Mouse (Mus musculus) thymus, postnatal 4 days (tissue): Measurements from ENCODE around the gene Plppr1.

Experiments used
- DNase-seq: peaks from one replicate; pipeline ENCODE4 v3.0.0; 2021

Plppr1 gene

GRCm38 (mm10) chr4:49059021-49059401 lies at the start of gene Plppr1:
Gene Plppr1, plus strand, starts transcription at chr4:49059273.
- no peak for DNase-seq

- no peak for DNase-seq
These were observed 42.4 kb upstream of the Plppr1 start for GRCm38 (mm10) chr4:49016701-49017100.

DNA sequence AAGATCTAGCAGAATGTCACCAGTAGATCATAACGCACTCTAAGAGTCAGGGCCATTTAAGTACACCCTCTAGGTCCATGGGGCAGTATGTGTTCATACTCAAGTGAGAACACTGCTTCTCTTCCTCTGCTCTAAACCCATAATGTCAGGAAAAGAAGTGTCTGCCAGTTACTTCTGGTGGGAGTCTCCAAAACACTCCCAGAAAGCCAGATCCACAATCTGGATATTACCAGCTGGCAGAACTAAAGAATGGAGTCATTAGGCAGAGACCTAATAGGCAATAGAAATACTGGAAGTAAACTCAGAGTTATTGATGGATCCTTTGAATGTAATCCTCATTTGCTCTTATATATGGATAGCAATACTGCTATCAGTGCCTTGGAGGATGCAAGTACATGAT lies 35.9 kb upstream of the Plppr1 start:
- DNase-seq = no peak

DNA sequence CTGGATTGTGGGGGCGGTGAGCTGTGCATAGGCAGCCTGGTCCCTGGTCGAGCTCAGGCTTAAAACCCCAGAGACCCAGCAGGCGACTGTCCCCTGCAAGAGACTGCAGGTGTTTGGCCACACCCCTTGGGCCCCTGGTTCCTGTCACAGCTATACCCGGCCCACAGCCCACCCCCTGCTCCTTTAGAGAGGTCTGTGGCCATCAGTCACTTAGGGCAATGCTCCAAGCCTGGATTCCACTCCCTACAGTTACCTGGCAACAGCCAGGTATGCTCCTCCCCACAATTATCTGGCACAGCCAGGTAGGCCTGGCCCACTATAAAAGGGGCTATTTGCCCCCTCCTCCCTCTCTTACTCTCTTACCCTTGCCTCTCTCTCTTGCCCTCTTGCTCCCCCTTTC lies 20.8 kb upstream of the Plppr1 start:
- DNase-seq = no peak

- DNase-seq = no peak
These were observed 19.2 kb upstream of the Plppr1 start for GRCm38 (mm10) chr4:49039854-49040253.

GRCm38 (mm10) chr4:49041655-49042054 lies 17.4 kb upstream of the Plppr1 start:
- no peak for DNase-seq

GRCm38 (mm10) chr4:49050628-49051027 lies 8.4 kb upstream of the Plppr1 start:
- DNase-seq = no peak

DNA sequence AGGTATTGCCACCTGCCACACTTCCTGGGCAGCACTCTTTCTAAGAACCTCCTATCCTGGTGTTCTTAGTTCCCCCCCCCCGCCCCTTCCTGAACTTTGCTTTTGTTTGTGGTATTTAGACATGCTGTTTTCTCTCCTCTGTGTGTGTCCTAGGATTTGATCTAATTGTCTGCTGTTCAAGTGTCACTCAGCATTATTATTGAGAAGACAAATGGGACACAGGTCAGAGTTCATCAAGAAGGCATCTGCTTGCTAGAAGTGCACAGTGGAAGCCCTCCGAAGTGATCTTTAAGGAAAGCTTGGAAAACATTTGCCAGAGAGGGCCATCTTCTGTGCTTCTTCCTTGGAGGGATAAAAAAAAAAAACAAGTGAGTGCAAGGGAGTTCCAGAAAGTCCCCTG lies 1.2 kb upstream of the Plppr1 start:
- DNase-seq = no peak

- DNase-seq = no peak
These were observed 516 bp upstream of the Plppr1 start for GRCm38 (mm10) chr4:49058557-49058956.

- DNase-seq = no peak
These were observed 619 bp downstream of the Plppr1 start for GRCm38 (mm10) chr4:49059402-49060381.

GRCm38 (mm10) chr4:49069471-49069870 lies 10.4 kb downstream of the Plppr1 start:
- DNase-seq = no peak

GRCm38 (mm10) chr4:49072886-49073285 lies 13.8 kb downstream of the Plppr1 start:
- no peak for DNase-seq

GRCm38 (mm10) chr4:49075881-49076280 lies 16.8 kb downstream of the Plppr1 start:
- DNase-seq = no peak

GRCm38 (mm10) chr4:49079399-49079798 lies 20.3 kb downstream of the Plppr1 start:
- DNase-seq = no peak

GRCm38 (mm10) chr4:49088205-49088604 lies 29.1 kb downstream of the Plppr1 start:
- DNase-seq = no peak

DNA sequence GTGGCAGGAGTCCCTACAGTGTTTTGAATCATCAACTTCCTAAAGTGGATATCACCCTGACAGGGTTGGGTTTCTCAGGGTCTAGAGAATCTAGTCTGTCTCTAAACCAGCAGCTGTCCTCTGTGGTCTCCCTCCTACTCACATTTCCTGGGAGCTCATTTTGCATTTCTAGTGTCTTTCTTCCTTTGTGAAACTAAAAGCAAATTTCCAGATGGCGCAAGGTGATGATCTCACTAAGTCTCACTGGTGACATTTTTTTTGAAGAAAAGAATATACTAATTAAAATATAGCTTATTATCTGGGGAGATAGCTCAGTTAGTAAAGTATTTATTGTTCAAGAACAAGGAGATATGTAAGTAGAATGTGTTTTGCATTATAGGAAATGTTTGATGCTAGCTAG lies 31.4 kb downstream of the Plppr1 start:
- no peak for DNase-seq

GRCm38 (mm10) chr4:49099448-49099847 lies 40.4 kb downstream of the Plppr1 start:
- DNase-seq = no peak

DNA sequence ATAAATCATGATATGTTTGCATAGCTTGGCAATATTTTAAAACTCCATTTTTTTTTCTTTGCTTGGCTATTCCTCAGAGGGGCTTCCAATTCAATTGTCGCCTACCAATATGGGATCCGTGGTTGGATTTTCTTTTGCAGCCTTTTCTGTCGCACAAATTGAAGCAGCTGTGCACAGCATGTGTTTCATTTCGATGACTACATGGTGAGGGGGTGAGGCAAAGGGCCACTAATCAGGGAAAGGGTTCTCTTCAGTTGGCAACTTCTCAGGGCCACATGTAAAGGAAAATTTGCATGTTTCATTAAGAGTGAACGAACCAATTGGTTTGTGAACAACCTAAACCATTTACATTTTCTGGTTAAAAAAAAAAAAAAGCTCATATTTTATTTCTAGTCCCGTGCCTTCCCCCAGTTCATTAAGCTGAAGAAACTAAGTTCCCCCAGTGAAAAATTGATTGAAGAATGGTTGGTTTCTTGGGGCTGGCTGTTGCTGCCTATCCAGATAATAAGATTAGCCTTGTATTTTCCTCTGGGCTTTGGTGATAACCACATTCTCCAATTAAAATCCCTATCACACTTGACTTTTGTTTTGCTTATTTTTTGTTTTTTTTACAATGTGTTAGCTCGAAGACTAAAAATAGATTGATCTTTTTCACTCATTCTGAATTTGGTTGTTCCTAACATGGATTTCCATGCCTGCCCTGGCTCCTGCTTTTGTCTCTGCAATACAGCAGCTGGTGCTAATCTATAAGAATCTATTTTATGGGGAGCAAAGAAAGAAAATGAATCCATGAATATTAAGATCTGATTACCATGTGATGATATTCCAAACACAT lies 43.1 kb downstream of the Plppr1 start:
- no peak for DNase-seq

GRCm38 (mm10) chr4:49102769-49103193 lies 43.7 kb downstream of the Plppr1 start:
- DNase-seq = no peak

GRCm38 (mm10) chr4:49104860-49105259 lies 45.8 kb downstream of the Plppr1 start:
- no peak for DNase-seq

- no peak for DNase-seq
These were observed 48.8 kb downstream of the Plppr1 start for GRCm38 (mm10) chr4:49107895-49108294.

GRCm38 (mm10) chr4:49108371-49108770 lies 49.3 kb downstream of the Plppr1 start:
- no peak for DNase-seq

DNA sequence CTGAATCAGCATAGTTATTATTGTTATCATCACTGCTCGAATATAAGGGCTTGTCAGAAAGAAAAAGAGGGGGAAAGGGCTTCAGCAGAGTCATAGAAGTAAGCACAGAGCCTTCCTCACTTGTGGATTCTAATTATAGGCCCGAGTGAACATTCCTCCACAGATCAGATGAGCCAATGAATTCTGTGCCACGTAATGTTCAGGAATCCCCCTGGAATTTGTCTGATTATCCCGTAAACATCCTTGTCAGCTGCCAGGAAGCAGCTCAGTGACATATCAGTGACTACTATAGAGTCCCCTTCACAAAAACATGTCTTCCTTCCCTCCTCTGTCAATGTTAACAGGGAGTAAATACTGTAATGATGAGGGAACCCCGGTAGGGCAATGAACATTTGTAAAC lies 50.9 kb downstream of the Plppr1 start:
- DNase-seq = no peak

DNA sequence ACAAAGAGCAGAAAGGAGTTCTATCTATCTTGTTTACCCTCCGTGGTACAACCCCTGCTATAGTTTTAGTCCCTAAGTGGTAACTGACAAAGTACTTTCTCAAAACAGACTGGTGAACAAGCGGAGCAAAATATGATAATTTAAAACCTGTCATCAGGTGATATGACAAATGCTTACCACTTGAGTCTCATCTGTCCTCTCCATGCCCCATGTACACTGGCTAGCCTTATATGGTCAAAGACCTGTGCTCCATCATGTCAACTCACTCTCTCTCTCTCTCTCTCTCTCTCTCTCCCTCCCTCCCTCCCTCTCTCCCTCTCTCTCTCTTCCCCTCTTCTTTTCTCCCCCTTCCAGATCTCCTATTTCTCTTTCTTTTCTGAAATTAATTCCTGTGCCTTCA lies 59.8 kb downstream of the Plppr1 start:
- no peak for DNase-seq
